Mouse (Mus musculus): ENCODE data around the gene Nalcn. TPM values are rescaled to one million over a fixed set of nuclear protein-coding genes. Genes with fewer than 3 reads are reported as not detected.

Gene Nalcn
- polyA plus RNA-seq, 1 experiment from 2014 or later, result 0.09 TPM

DNA sequence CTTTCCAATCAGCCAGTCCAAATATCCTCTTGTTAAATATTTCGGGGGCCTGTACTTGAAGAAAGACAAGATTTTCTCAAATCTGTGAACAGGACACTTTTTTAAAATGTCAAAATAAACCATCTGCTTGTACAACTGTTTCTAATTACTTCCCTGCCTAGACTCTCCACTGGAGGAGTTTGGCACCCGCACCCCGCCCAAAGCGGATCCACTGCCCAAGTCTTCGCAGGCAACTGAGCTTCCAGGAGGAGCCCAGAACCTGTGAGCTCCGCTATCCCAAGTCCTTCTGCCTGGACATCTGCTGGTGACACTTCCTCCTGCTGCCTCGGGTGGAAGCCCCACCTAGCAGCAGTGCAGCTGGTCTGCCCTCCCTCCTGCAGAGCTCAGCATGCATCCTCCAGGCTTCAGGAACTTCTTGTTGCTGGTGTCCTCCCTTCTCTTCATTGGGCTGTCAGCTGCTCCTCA, 33.0 kb upstream of the Nalcn start, which contains the start of gene Itgbl1:
Itgbl1 (plus strand) TSS at position 51 of the 465 bp plus-strand sequence.
- Histone ChIP-seq H3K9me3 (replicated peaks; ENCODE audit: low read length) (no peaks in the 10 kb centered on the region), H3K27ac (no peak within 1 kb of the TSS), H3K36me3 (ENCODE audit: insufficient read depth, low read length) (no peaks in the 10 kb centered on the region), H3K4me1 (replicated peaks; ENCODE audit: insufficient read depth, low read length) (0 out of 2 replicates have a peak, but pooled peaks cover 5% of the 10 kb centered on the region), H3K9ac (ENCODE audit: low read depth, low read length) (no peak within 1 kb of the TSS), H3K4me2 (ENCODE audit: low read length) (no peak within 1 kb of the TSS), H3K27me3 (ENCODE audit: insufficient read depth, low read length) (no peaks in the 10 kb centered on the region), H3K4me3 (replicated peaks; ENCODE audit: low read depth, low read length) (no peak within 1 kb of the TSS)
- ATAC-seq (replicated peaks; ENCODE audit: low FRiP score, low read depth), result no peak
- WGBS, result 50% methylated on average over 7 of the region's 7 CpGs
- no peak for TF ChIP-seq CTCF (IDR thresholded peaks at IDR 0.05; ENCODE audit: low read depth)
- DNase-seq (ENCODE audit: low spot score), result no peak

DNA sequence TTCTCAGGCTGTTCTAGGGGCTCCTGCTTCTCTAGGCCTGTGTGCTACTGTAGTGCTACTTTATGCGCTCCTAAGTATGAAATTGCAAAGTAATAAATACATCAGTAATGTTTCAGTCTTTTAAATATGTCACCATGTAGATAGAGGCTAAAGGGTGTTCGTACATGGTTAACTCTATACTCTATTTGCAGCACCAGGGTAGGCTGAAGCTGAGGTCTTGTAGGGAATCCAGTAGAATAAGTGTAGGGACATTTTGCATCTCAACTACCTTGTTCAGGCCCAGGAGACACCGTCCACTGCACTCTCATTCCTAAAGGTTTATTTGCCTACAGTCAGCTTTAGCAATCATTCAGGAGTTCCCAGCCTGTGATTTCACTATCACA, 227 bp upstream of the Nalcn start:
- no peaks in the 10 kb centered on the region for H3K9me3 ChIP-seq (replicated peaks; ENCODE audit: low read length)
- no peak for DNase-seq (ENCODE audit: low spot score)
- no peak for TF ChIP-seq CTCF (IDR thresholded peaks at IDR 0.05; ENCODE audit: low read depth)
- no peak overlapping the region for H3K9ac ChIP-seq (ENCODE audit: low read depth, low read length)
- 0 out of 2 replicates have a peak, but pooled peaks cover 6% of the 10 kb centered on the region for H3K27me3 ChIP-seq (ENCODE audit: insufficient read depth, low read length)
- H3K4me3 ChIP-seq (replicated peaks; ENCODE audit: low read depth, low read length), result no peak overlapping the region
- no peak overlapping the region for H3K27ac ChIP-seq
- 57% methylated on average over 3 of the region's 3 CpGs for WGBS
- H3K4me2 ChIP-seq (ENCODE audit: low read length), result peak overlapping the region; percentile 59
- ATAC-seq (replicated peaks; ENCODE audit: low FRiP score, low read depth), result no peak
- H3K4me1 ChIP-seq (replicated peaks; ENCODE audit: insufficient read depth, low read length), result no peaks in the 10 kb centered on the region
- H3K36me3 ChIP-seq (ENCODE audit: insufficient read depth, low read length), result no peaks in the 10 kb centered on the region

DNA sequence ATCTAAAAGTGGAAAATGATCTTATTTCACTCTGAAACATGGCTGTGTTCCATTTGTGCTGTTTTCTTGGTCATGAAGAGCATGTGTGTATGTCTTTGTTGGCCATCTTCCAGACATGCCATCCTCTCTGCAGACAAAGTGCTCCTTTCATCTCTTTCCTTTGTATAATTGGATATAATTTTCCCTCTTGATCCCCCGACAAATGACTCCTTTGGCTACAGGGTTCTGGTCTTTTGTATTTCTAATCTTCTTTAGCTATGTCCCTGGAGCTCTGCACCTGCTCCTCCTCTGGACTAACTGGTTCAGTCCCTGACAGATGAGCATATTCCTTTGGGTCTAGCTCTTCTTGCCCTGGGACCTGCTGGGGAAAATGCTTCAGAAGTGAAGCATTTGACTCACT, 4.0 kb downstream of the Nalcn start:
- ATAC-seq (replicated peaks; ENCODE audit: low FRiP score, low read depth) (no peak), DNase-seq (ENCODE audit: low spot score) (no peak)
- no peaks in the 10 kb centered on the region for H3K36me3 ChIP-seq (ENCODE audit: insufficient read depth, low read length)
- H3K4me3 ChIP-seq (replicated peaks; ENCODE audit: low read depth, low read length), result no peak overlapping the region
- no peak overlapping the region for H3K4me2 ChIP-seq (ENCODE audit: low read length)
- no peaks in the 10 kb centered on the region for H3K4me1 ChIP-seq (replicated peaks; ENCODE audit: insufficient read depth, low read length)
- no peak overlapping the region for H3K27ac ChIP-seq
- no peaks in the 10 kb centered on the region for H3K9me3 ChIP-seq (replicated peaks; ENCODE audit: low read length)
- no peak overlapping the region for H3K9ac ChIP-seq (ENCODE audit: low read depth, low read length)
- 0 out of 2 replicates have a peak, but pooled peaks cover 6% of the 10 kb centered on the region for H3K27me3 ChIP-seq (ENCODE audit: insufficient read depth, low read length)
- TF ChIP-seq CTCF (IDR thresholded peaks at IDR 0.05; ENCODE audit: low read depth), result no peak
- WGBS, result 57% methylated on average over 1 of the region's 1 CpGs

DNA sequence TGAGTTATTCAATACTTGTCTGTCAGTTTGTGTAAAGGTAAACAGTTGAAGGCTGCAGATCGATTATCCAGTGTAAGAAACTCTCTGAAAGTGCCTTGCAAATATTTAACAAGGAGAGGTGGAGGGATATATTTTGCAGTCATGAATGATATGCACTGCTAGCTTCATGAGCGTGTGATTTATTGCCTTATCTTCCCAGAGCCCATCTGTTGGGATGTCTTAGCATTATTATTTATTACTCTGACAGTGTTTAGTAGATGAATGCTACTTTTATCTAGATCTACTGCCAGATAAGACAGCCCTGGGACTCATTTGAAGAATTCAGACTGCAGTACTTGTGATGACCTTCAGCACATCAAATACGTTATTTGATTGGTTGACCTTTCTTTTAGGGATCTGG, 31.7 kb downstream of the Nalcn start:
- DNase-seq (ENCODE audit: low spot score), result no peak
- no peak for ATAC-seq (replicated peaks; ENCODE audit: low FRiP score, low read depth)
- H3K36me3 ChIP-seq (ENCODE audit: insufficient read depth, low read length), result no peaks in the 10 kb centered on the region
- no peak for TF ChIP-seq CTCF (IDR thresholded peaks at IDR 0.05; ENCODE audit: low read depth)
- H3K27ac ChIP-seq, result no peak overlapping the region
- 58% methylated on average over 3 of the region's 3 CpGs for WGBS
- H3K4me1 ChIP-seq (replicated peaks; ENCODE audit: insufficient read depth, low read length), result no peaks in the 10 kb centered on the region
- no peak overlapping the region for H3K9ac ChIP-seq (ENCODE audit: low read depth, low read length)
- H3K4me3 ChIP-seq (replicated peaks; ENCODE audit: low read depth, low read length), result no peak overlapping the region
- no peaks in the 10 kb centered on the region for H3K27me3 ChIP-seq (ENCODE audit: insufficient read depth, low read length)
- H3K9me3 ChIP-seq (replicated peaks; ENCODE audit: low read length), result no peaks in the 10 kb centered on the region
- no peak overlapping the region for H3K4me2 ChIP-seq (ENCODE audit: low read length)

DNA sequence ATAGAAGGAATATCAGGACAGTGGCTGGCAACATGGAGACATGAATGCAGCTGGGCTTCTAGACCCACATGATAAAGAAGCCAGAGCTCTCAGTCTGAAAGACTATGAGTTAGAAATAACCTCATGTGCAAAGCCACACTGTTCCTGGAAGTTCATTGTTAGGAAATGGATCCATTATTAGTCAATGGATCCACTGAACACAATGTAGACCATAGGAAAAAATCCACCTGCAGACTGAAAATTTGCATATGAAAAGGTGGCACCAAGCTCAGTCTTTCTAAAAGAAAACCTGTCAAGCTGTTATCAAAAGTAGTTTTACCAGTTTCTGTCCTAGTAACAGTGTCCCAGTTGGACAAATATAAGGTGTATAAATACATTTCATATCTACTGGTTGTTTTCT, 39.5 kb downstream of the Nalcn start:
- Histone ChIP-seq H3K27me3 (ENCODE audit: insufficient read depth, low read length) (no peaks in the 10 kb centered on the region), H3K9me3 (replicated peaks; ENCODE audit: low read length) (no peaks in the 10 kb centered on the region), H3K27ac (no peak overlapping the region), H3K4me1 (replicated peaks; ENCODE audit: insufficient read depth, low read length) (no peaks in the 10 kb centered on the region), H3K4me3 (replicated peaks; ENCODE audit: low read depth, low read length) (no peak overlapping the region), H3K4me2 (ENCODE audit: low read length) (no peak overlapping the region), H3K9ac (ENCODE audit: low read depth, low read length) (no peak overlapping the region), H3K36me3 (ENCODE audit: insufficient read depth, low read length) (no peaks in the 10 kb centered on the region)
- DNase-seq (ENCODE audit: low spot score) (no peak), ATAC-seq (replicated peaks; ENCODE audit: low FRiP score, low read depth) (no peak)
- no peak for TF ChIP-seq CTCF (IDR thresholded peaks at IDR 0.05; ENCODE audit: low read depth)

DNA sequence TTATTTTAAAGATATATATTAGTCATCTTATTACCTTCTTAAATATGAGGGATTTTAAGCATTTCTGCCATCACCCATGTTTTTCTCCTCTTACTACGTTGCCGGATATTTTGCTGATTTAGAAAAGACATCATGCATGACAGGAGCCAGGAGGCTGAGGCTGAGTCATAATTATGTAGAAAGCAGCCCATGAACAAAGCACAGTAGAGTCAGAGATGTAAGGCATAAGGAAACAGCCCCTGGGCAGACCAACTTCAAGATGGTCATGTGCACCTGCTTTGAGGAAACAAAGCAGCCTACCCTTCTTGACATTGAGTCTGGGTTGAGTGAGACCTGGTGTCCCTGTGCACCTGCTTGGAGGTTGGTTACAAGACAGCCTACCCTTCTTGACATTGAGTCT, 44.5 kb downstream of the Nalcn start:
- Histone ChIP-seq H3K4me2 (ENCODE audit: low read length) (no peak overlapping the region), H3K27me3 (ENCODE audit: insufficient read depth, low read length) (no peaks in the 10 kb centered on the region), H3K9me3 (replicated peaks; ENCODE audit: low read length) (no peaks in the 10 kb centered on the region), H3K9ac (ENCODE audit: low read depth, low read length) (no peak overlapping the region), H3K4me3 (replicated peaks; ENCODE audit: low read depth, low read length) (no peak overlapping the region), H3K27ac (no peak overlapping the region), H3K4me1 (replicated peaks; ENCODE audit: insufficient read depth, low read length) (no peaks in the 10 kb centered on the region), H3K36me3 (ENCODE audit: insufficient read depth, low read length) (no peaks in the 10 kb centered on the region)
- WGBS, result 72% methylated on average over 2 of the region's 2 CpGs
- ATAC-seq (replicated peaks; ENCODE audit: low FRiP score, low read depth) (no peak), DNase-seq (ENCODE audit: low spot score) (no peak)
- no peak for TF ChIP-seq CTCF (IDR thresholded peaks at IDR 0.05; ENCODE audit: low read depth)

DNA sequence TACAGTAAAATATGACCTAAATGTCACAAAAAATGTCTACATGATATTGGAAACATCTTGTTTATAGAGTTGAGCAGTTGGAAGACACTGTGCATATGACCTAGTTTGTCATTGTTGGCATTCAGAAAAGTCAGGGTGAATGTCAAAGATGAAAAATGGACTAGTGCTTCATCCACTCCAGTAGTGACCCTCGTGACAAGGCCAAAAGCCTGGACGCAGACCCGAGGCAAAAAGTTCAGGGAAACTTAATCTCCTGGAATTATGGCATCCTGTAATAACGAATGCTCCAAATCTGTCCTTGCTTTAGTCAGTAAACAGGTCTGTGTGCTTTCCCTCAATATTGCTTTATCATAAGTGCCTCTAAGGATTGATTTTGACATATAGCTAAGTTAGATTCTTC, 51.6 kb downstream of the Nalcn start:
- no peak for DNase-seq (ENCODE audit: low spot score)
- 63% methylated on average over 4 of the region's 4 CpGs for WGBS
- Histone ChIP-seq H3K9ac (ENCODE audit: low read depth, low read length) (no peak overlapping the region), H3K4me2 (ENCODE audit: low read length) (no peak overlapping the region), H3K27ac (no peak overlapping the region), H3K4me3 (replicated peaks; ENCODE audit: low read depth, low read length) (no peak overlapping the region), H3K9me3 (replicated peaks; ENCODE audit: low read length) (no peaks in the 10 kb centered on the region), H3K4me1 (replicated peaks; ENCODE audit: insufficient read depth, low read length) (no peaks in the 10 kb centered on the region), H3K27me3 (ENCODE audit: insufficient read depth, low read length) (no peaks in the 10 kb centered on the region), H3K36me3 (ENCODE audit: insufficient read depth, low read length) (no peaks in the 10 kb centered on the region)
- TF ChIP-seq CTCF (IDR thresholded peaks at IDR 0.05; ENCODE audit: low read depth), result no peak
- no peak for ATAC-seq (replicated peaks; ENCODE audit: low FRiP score, low read depth)
